Mouse (Mus musculus) kidney, postnatal 14 days (tissue): ENCODE data around the gene Serhl.
A peak's percentile ranks its signal among the peaks of the same experiment; 100 is the strongest.
"Not testable (repeated sequence)": the region's sequence is repeated elsewhere in the genome, so short reads cannot be mapped to it uniquely, and the experiment has no call there.

Experiments used
- DNase-seq: peaks from one replicate; pipeline ENCODE4 v3.0.0; 2022; ENCODE audit warnings: mixed read lengths

The Serhl gene

GRCm38 (mm10) chr15:83127037-83127436 lies 37.7 kb downstream of the Serhl start:
- DNase-seq = not testable (repeated sequence)

- DNase-seq = no peak
Measured at GRCm38 (mm10) chr15:83129530-83130231, 40.4 kb downstream of the Serhl start.

GRCm38 (mm10) chr15:83134671-83135070 lies 45.4 kb downstream of the Serhl start:
- no peak for DNase-seq

GRCm38 (mm10) chr15:83135654-83136053 lies 46.3 kb downstream of the Serhl start:
- no peak for DNase-seq

GRCm38 (mm10) chr15:83142861-83143260 lies 53.6 kb downstream of the Serhl start:
- DNase-seq = no peak

- DNase-seq = no peak
Measured at GRCm38 (mm10) chr15:83145541-83145940, 56.2 kb downstream of the Serhl start.

GRCm38 (mm10) chr15:83148395-83148794 lies 59.1 kb downstream of the Serhl start:
- no peak for DNase-seq

GRCm38 (mm10) chr15:83148801-83149195 lies 59.5 kb downstream of the Serhl start:
- no peak for DNase-seq

- peak; percentile 99 for DNase-seq
Measured at GRCm38 (mm10) chr15:83149196-83150072, 60.1 kb downstream of the Serhl start, which contains the start of gene Poldip3. TSS of gene Poldip3 (minus strand) at chr15:83149384.

GRCm38 (mm10) chr15:83150073-83150442 lies 60.8 kb downstream of the Serhl start:
- no peak for DNase-seq

- no peak for DNase-seq
Measured at GRCm38 (mm10) chr15:83150694-83151093, 61.4 kb downstream of the Serhl start.

- no peak for DNase-seq
Measured at GRCm38 (mm10) chr15:83154309-83154708, 65.0 kb downstream of the Serhl start.

- no peak for DNase-seq
Measured at GRCm38 (mm10) chr15:83155672-83156419, 66.5 kb downstream of the Serhl start.

- peak; percentile 65 for DNase-seq
Measured at GRCm38 (mm10) chr15:83156929-83157666, 67.8 kb downstream of the Serhl start.

- DNase-seq = no peak
Measured at GRCm38 (mm10) chr15:83157667-83158064, 68.4 kb downstream of the Serhl start.

GRCm38 (mm10) chr15:83158587-83159160 lies 69.4 kb downstream of the Serhl start:
- no peak for DNase-seq

GRCm38 (mm10) chr15:83159823-83160222 lies 70.5 kb downstream of the Serhl start:
- no peak for DNase-seq

GRCm38 (mm10) chr15:83160561-83160960 lies 71.3 kb downstream of the Serhl start:
- no peak for DNase-seq

GRCm38 (mm10) chr15:83161062-83161748 lies 71.9 kb downstream of the Serhl start:
- no peak for DNase-seq

- no peak for DNase-seq
Measured at GRCm38 (mm10) chr15:83162001-83162400, 72.7 kb downstream of the Serhl start.

- no peak for DNase-seq
Measured at GRCm38 (mm10) chr15:83162818-83163485, 73.6 kb downstream of the Serhl start.
